Mouse (Mus musculus) CH12.LX (cell line): ENCODE measurements around the gene Sgca. TPM values are rescaled to one million over a fixed set of nuclear protein-coding genes. Genes with fewer than 3 reads are reported as not detected.

Experiments used
- DNase-seq: peaks from one replicate; pipeline ENCODE4 v3.0.0-alpha.2; 2013; ENCODE audit errors: extremely low read depth
- H3K27ac ChIP-seq: 2 replicates; pipeline ENCODE4 v1.5.1; 2012; ENCODE audit warnings: low read depth, mild to moderate bottlenecking, control low read depth, moderate library complexity; ENCODE audit not compliant: insufficient read depth
- H3K27me3 ChIP-seq: replicated peaks from 2 replicates; pipeline ENCODE3; 2012; ENCODE audit warnings: inconsistent platforms
- H3K36me3 ChIP-seq, 2 experiments: replicated peaks in 1 of 2; 2 replicates each; pipeline versions ENCODE3 to v1.6.1; 2012; ENCODE audit warnings: inconsistent platforms in 1 of 2, low read length in 1 of 2, mild to moderate bottlenecking in 1 of 2, mixed read lengths in 1 of 2, moderate library complexity in 1 of 2; ENCODE audit not compliant: control insufficient read depth in 1 of 2, insufficient read depth in 1 of 2
- H3K4me1 ChIP-seq, 2 experiments: 2 replicates each; pipeline ENCODE4 v1.6.1; 2012; ENCODE audit warnings: inconsistent platforms in 1 of 2, moderate library complexity in 1 of 2; ENCODE audit not compliant: insufficient read depth in 2 of 2, control insufficient read depth in 1 of 2
- H3K4me2 ChIP-seq: 2 replicates; pipeline ENCODE4 v1.6.1; 2012; ENCODE audit warnings: low read depth, mild to moderate bottlenecking, control low read depth; ENCODE audit not compliant: poor library complexity, insufficient read depth, severe bottlenecking
- H3K4me3 ChIP-seq, 3 experiments: fragments of 150-350 bp in 1 of 3; sonication (generic) in 1 of 3; replicated peaks in 1 of 3; 2 replicates each; pipeline versions ENCODE3 to v1.5.1; 2011 to 2012; ENCODE audit warnings: low read depth in 2 of 3, low read length in 2 of 3, mild to moderate bottlenecking in 2 of 3, moderate library complexity in 2 of 3, control low read depth in 1 of 3, improper control_type of control experiment in 1 of 3, inconsistent platforms in 1 of 3, mixed read lengths in 1 of 3; ENCODE audit not compliant: poor library complexity in 1 of 3
- H3K79me2 ChIP-seq: replicated peaks from 2 replicates; pipeline ENCODE4 v1.6.1; 2012; ENCODE audit warnings: mild to moderate bottlenecking, moderate library complexity; ENCODE audit not compliant: control insufficient read depth, poor library complexity, insufficient read depth, severe bottlenecking; ENCODE audit errors: extremely low read depth
- H3K9ac ChIP-seq: 2 replicates; pipeline ENCODE4 v1.6.1; 2012; ENCODE audit warnings: low read depth, mild to moderate bottlenecking, control low read depth, moderate library complexity; ENCODE audit not compliant: insufficient read depth
- H3K9me3 ChIP-seq: replicated peaks from 2 replicates; pipeline ENCODE3; 2012; ENCODE audit warnings: low read length, inconsistent platforms, mixed read lengths
- CHD1 ChIP-seq: IDR thresholded peaks from 2 replicates; pipeline ENCODE4 v1.6.1; 2012; ENCODE audit warnings: low read depth, low read length, improper control_type of control experiment, inconsistent platforms
- CTCF ChIP-seq, 2 experiments: IDR thresholded peaks in 1 of 2; conservative IDR thresholded peaks in 1 of 2; 2 replicates each; pipeline ENCODE4 v1.5.1; 2011 to 2012; ENCODE audit warnings: low read depth in 2 of 2, low read length in 2 of 2, improper control_type of control experiment in 1 of 2, inconsistent platforms in 1 of 2, mild to moderate bottlenecking in 1 of 2, moderate library complexity in 1 of 2
- E2F4 ChIP-seq: IDR thresholded peaks from 2 replicates; pipeline ENCODE4 v1.6.1; 2011; ENCODE audit warnings: low read depth, low read length, improper control_type of control experiment; ENCODE audit not compliant: insufficient replicate concordance
- EP300 ChIP-seq: IDR thresholded peaks from 2 replicates; pipeline ENCODE4 v1.6.1; 2011; ENCODE audit warnings: low read length, improper control_type of control experiment
- ETS1 ChIP-seq: conservative IDR thresholded peaks from 2 replicates; pipeline ENCODE4 v1.6.1; 2012; ENCODE audit warnings: low read depth, mild to moderate bottlenecking, inconsistent platforms, low read length, improper control_type of control experiment, moderate library complexity
- GABPA ChIP-seq: IDR thresholded peaks from 2 replicates; pipeline ENCODE4 v1.6.1; 2012; ENCODE audit warnings: low read depth, low read length, improper control_type of control experiment, inconsistent platforms; ENCODE audit not compliant: insufficient replicate concordance
- HCFC1 ChIP-seq: IDR thresholded peaks from 2 replicates; pipeline ENCODE4 v1.6.1; 2012; ENCODE audit warnings: low read depth, mild to moderate bottlenecking, inconsistent platforms, low read length, improper control_type of control experiment
- KAT2A ChIP-seq: IDR thresholded peaks from 2 replicates; pipeline ENCODE4 v1.6.1; 2012; ENCODE audit warnings: low read length, improper control_type of control experiment, inconsistent platforms; ENCODE audit not compliant: insufficient replicate concordance
- MAFK ChIP-seq: IDR thresholded peaks from 2 replicates; pipeline ENCODE4 v1.6.1; 2011; ENCODE audit warnings: low read length, improper control_type of control experiment; ENCODE audit not compliant: insufficient replicate concordance
- MAX ChIP-seq: IDR thresholded peaks from 2 replicates; pipeline ENCODE4 v1.6.1; 2011; ENCODE audit warnings: low read length, improper control_type of control experiment
- MAZ ChIP-seq: IDR thresholded peaks from 2 replicates; pipeline ENCODE4 v1.6.1; 2012; ENCODE audit warnings: low read depth, mild to moderate bottlenecking, inconsistent platforms, low read length, improper control_type of control experiment, moderate library complexity
- MYC ChIP-seq: IDR thresholded peaks from 2 replicates; pipeline ENCODE4 v1.6.1; 2011; ENCODE audit warnings: low read depth, mild to moderate bottlenecking, improper control_type of control experiment, low read length
- NRF1 ChIP-seq: IDR thresholded peaks from 2 replicates; pipeline ENCODE4 v1.6.1; 2014; ENCODE audit warnings: low read depth, mild to moderate bottlenecking, inconsistent platforms, low read length, improper control_type of control experiment, moderate library complexity
- POLR2A ChIP-seq: IDR thresholded peaks from 2 replicates; pipeline ENCODE4 v1.6.1; 2011; ENCODE audit warnings: low read depth, mild to moderate bottlenecking, improper control_type of control experiment, low read length
- RAD21 ChIP-seq: IDR thresholded peaks from 2 replicates; pipeline ENCODE4 v1.6.1; 2011; ENCODE audit warnings: low read depth, mild to moderate bottlenecking, low read length, improper control_type of control experiment, moderate library complexity
- SIN3A ChIP-seq: IDR thresholded peaks from 2 replicates; pipeline ENCODE4 v1.6.1; 2012; ENCODE audit warnings: low read length, improper control_type of control experiment, inconsistent platforms
- SMC3 ChIP-seq: IDR thresholded peaks from 2 replicates; pipeline ENCODE4 v1.6.1; 2011; ENCODE audit warnings: low read depth, low read length, improper control_type of control experiment
- TBP ChIP-seq: conservative IDR thresholded peaks from 2 replicates; pipeline ENCODE4 v1.6.1; 2011; ENCODE audit warnings: low read depth, low read length, improper control_type of control experiment
- TCF12 ChIP-seq: IDR thresholded peaks from 2 replicates; pipeline ENCODE4 v1.6.1; 2014; ENCODE audit warnings: low read depth, mild to moderate bottlenecking, inconsistent platforms, low read length, improper control_type of control experiment
- ZC3H11A ChIP-seq: IDR thresholded peaks from 2 replicates; pipeline ENCODE4 v1.6.1; 2012; ENCODE audit warnings: low read depth, mild to moderate bottlenecking, inconsistent platforms, low read length, improper control_type of control experiment
- ZKSCAN1 ChIP-seq: IDR thresholded peaks from 2 replicates; pipeline ENCODE4 v1.6.1; 2012; ENCODE audit warnings: low read depth, inconsistent platforms, low read length, improper control_type of control experiment, borderline replicate concordance
- ZMIZ1 ChIP-seq: IDR thresholded peaks from 2 replicates; pipeline ENCODE4 v1.6.1; 2012; ENCODE audit warnings: low read depth, mild to moderate bottlenecking, inconsistent platforms, low read length, improper control_type of control experiment
- ZNF384 ChIP-seq: IDR thresholded peaks from 2 replicates; pipeline ENCODE4 v1.6.1; 2012; ENCODE audit warnings: low read depth, low read length, improper control_type of control experiment, inconsistent platforms
- dilution Hi-C: fragments of 300-500 bp; cut with MboI; formaldehyde crosslinking; loops from 2 replicates; pipeline ENCODE4 v1.14.3; 2020; ENCODE audit warnings: low sequenced_read_pairs; ENCODE audit not compliant: extremely low pct_unique_long_range_greater_than_20kb, extremely low pct_ligation_motif_present
- in situ Hi-C: fragments of 300-500 bp; cut with MboI; formaldehyde crosslinking; loops from 3 replicates; pipeline ENCODE4 v1.14.3; 2019; ENCODE audit warnings: low sequenced_read_pairs, low pct_ligation_motif_present, low pct_unique_long_range_greater_than_20kb, mixed read lengths
- polyA plus RNA-seq: library from polyadenylated mRNA; unstranded; fragments of >175 nt; gene quantifications from 2 replicates; pipeline ENCODE4 v1.2.1, GENCODE M21; 2012; ENCODE audit warnings: low read depth; ENCODE audit not compliant: insufficient read length
- total RNA-seq, 2 experiments: library from RNA; depleted of rRNA; stranded (reverse); fragments of 300-350 nt in 1 of 2; fragments of >200 nt in 1 of 2; gene quantifications; 2 replicates each; pipeline ENCODE4 v1.2.3; 2012 to 2014

Sgca gene
- total and polyA plus RNA-seq, 3 experiments = 0.08 to 0.39 TPM; not detected in 1

- H3K4me2 ChIP-seq = no peak overlapping the region
- no peak overlapping the region for H3K27ac ChIP-seq
- H3K4me3 ChIP-seq = no peak overlapping the region
- dilution Hi-C loops = no loop called here
- H3K79me2 ChIP-seq = no peaks in the 10 kb centered on the region
- TF ChIP-seq SMC3 (peak; percentile 98), MYC (0 out of 2 replicates have a peak, but pooled peaks have one; percentile 30), CTCF (conservative IDR thresholded peaks at IDR 0.05 in 1 of 2, IDR thresholded peaks at IDR 0.05 in 1 of 2; ENCODE audit: low read depth in 2 of 2, low read length in 2 of 2) (peak; percentile 84 to 97), MAZ (no peak), ZNF384 (no peak), RAD21 (peak; percentile 79), ZC3H11A (peak; percentile 53; the same call in 1 of the 2 replicates)
- DNase-seq = peak; percentile 67
- peaks cover 95% of the 10 kb centered on the region for H3K27me3 ChIP-seq
- no peaks in the 10 kb centered on the region for H3K36me3 ChIP-seq
- H3K9me3 ChIP-seq = no peaks in the 10 kb centered on the region
- peaks cover 18 to 29% of the 10 kb centered on the region in 2 experiments for H3K4me1 ChIP-seq
- in situ Hi-C loops = loop anchor here (5.0 to 10.0 kb wide), 3 partner anchors 33 to 204 kb away; no protein-coding TSS in a partner anchor
- H3K9ac ChIP-seq = no peak overlapping the region
Observed at GRCm38 (mm10) chr11:94939280-94939679, 36.8 kb downstream of the Sgca start.

- Histone ChIP-seq H3K9ac (no peak overlapping the region), H3K4me1 (peaks cover 18 to 29% of the 10 kb centered on the region in 2 experiments), H3K27ac (no peak overlapping the region), H3K79me2 (no peaks in the 10 kb centered on the region), H3K9me3 (no peaks in the 10 kb centered on the region), H3K36me3 (no peaks in the 10 kb centered on the region), H3K27me3 (peaks cover 95% of the 10 kb centered on the region), H3K4me3 (no peak overlapping the region), H3K4me2 (peak overlapping the region; percentile 96; the same call in 1 of the 2 replicates)
- in situ Hi-C loops = loop anchor here (5.0 to 10.0 kb wide), 3 partner anchors 34 to 203 kb away; no protein-coding TSS in a partner anchor
- dilution Hi-C loops = no loop called here
- no peak for DNase-seq
- TF ChIP-seq ZKSCAN1 = no peak
- TF ChIP-seq E2F4 = no peak
- TF ChIP-seq RAD21 = no peak
- no peak for TF ChIP-seq MAFK
- TF ChIP-seq KAT2A = no peak
- no peak for TF ChIP-seq ETS1
- TF ChIP-seq GABPA = no peak
- TF ChIP-seq MAX = no peak
- TF ChIP-seq NRF1 = no peak
- TF ChIP-seq SIN3A = no peak
- TF ChIP-seq POLR2A = no peak
- no peak for TF ChIP-seq TCF12
- no peak for TF ChIP-seq TBP
- no peak for TF ChIP-seq EP300
- no peak for TF ChIP-seq ZC3H11A
- no peak for TF ChIP-seq ZMIZ1
- TF ChIP-seq HCFC1 = no peak
- TF ChIP-seq CHD1 = no peak
Observed at GRCm38 (mm10) chr11:94938296-94938695, 37.8 kb downstream of the Sgca start.
